Mouse (Mus musculus): Measurements from ENCODE around the gene Hist1h2ad. TPM values are rescaled to one million over a fixed set of nuclear protein-coding genes. Genes with fewer than 3 reads are reported as not detected.
A peak's percentile ranks its signal among the peaks of the same experiment; 100 is the strongest.
"Not testable (repeated sequence)": the region's sequence is repeated elsewhere in the genome, so short reads cannot be mapped to it uniquely, and the experiment has no call there.

Gene Hist1h2ad
- polyA plus RNA-seq, 1 experiment from 2014 or later = 3.4 TPM

DNA sequence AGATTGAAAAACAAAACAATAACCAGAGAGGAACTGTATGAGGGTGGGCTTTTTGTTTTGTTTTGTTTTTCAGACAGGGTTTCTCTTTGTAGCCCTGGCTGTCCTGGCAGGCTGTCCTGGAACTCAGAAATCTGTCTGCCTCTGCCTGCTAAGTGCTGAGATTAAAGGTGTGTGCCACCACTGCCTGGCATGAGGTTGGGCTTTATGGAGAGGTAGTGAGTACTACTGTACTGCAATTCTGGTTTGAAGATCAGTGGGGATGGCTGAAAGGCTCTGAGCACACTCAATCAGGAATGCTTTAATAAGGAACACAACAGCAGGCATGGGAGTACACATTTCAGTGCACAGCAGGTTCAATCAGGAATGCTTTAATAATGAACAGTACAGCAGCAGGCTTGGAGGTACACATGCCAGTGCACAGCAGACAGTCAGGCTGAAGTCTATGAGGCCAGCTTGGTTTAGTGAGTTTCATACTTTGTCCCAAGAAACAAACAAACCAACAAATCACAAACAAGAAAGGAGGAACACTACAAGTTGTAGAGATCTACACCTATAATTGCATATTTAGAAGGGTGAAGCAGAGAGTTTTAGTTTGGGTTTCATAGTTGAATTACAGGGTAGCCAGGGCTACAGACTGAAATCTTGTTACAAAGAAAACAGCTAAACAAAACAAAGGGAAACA, 9.3 kb downstream of the Hist1h2ad start:
- no peak overlapping the region for H3K4me2 ChIP-seq
- H3K36me3 ChIP-seq = no peaks in the 10 kb centered on the region
- H3K9ac ChIP-seq = no peak overlapping the region
- no peak overlapping the region for H3K4me3 ChIP-seq (replicated peaks)
- peak overlapping the region; percentile 86 for H3K27ac ChIP-seq
- H3K9me3 ChIP-seq = no peaks in the 10 kb centered on the region
- peaks cover 10% of the 10 kb centered on the region; the same call in 1 of the 2 replicates for H3K4me1 ChIP-seq
- no peak for ATAC-seq (ENCODE audit: insufficient read depth, low FRiP score, low read depth)
- H3K27me3 ChIP-seq (replicated peaks) = no peaks in the 10 kb centered on the region

DNA sequence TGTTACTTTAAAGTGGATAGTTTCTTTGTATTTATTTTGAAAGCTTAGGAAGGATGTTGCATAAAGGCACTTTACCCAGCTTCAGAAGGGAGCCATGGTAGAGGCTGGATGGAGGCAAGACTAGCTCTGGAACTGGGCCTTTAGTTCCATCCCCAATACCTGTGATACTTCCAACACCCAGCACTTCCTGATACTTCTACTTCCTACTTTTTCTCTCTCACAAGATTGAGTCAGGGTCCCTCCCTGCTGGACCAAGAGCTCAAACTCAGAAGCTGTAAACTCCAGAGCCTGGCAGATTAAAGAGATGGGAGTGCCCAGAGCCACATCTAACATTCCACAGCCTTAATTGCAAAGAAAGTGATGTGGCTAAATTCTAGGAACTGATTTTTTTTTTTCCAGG, 10.2 kb downstream of the Hist1h2ad start:
- Histone ChIP-seq H3K4me3 (replicated peaks) (peak overlapping the region; percentile 45; the same call in 1 of the 2 replicates), H3K9me3 (no peaks in the 10 kb centered on the region), H3K9ac (no peak overlapping the region), H3K4me2 (peak overlapping the region; percentile 71), H3K27ac (peak overlapping the region; percentile 95), H3K36me3 (no peaks in the 10 kb centered on the region), H3K4me1 (peaks cover 10% of the 10 kb centered on the region; the same call in 1 of the 2 replicates), H3K27me3 (replicated peaks) (no peaks in the 10 kb centered on the region)
- no peak for ATAC-seq (ENCODE audit: insufficient read depth, low FRiP score, low read depth)

DNA sequence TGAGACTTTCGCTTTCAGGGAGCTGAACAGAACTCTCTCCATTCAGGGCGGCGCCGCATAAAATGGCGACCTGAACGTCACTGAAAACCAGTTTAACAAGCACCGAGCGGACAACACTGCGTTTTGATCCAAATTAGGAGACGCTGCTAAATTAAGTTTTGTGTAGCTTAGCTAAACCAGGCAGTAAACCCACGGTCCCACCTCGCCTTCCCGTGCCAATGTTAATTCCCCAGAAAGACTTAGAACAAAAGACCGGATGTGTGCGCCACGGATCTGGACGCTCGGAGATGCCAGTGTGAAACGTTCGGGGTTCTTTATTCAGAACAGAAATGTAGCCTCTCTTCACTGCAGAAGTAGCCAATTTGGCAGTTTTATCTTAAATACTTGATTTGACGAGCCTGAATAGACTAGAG, 10.9 kb downstream of the Hist1h2ad start:
- under 1% methylated on average over 21 of the region's 21 CpGs for WGBS

DNA sequence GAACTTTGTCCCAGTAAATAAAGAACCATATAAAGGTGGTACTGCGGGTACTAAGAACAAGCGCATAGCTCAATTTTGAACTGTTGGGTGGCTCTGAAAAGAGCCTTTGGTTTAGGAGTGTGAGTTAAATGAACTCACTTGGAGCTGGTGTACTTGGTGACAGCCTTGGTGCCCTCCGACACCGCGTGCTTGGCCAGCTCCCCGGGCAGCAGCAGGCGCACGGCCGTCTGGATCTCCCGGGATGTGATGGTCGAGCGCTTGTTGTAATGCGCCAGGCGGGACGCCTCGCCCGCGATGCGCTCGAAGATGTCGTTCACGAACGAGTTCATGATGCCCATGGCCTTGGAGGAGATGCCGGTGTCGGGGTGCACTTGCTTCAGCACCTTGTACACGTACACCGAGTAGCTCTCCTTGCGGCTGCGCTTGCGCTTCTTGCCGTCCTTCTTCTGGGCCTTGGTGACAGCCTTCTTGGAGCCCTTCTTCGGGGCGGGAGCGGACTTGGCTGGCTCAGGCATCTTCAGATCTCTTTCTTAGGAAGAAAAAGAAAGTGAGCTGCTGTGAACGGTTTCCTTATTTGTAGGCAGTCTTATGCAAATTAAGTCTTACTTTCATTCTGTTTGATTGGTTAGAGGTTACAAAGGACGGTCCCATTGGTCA, 11.4 kb downstream of the Hist1h2ad start:
- Histone ChIP-seq H3K9ac (peak overlapping the region; percentile 42), H3K4me2 (peak overlapping the region; percentile 71), H3K27ac (peak overlapping the region; percentile 95), H3K4me1 (peaks cover 10% of the 10 kb centered on the region; the same call in 1 of the 2 replicates), H3K4me3 (replicated peaks) (peak overlapping the region; percentile 45)
- H3K9me3 ChIP-seq; H3K27me3 ChIP-seq (replicated peaks); H3K36me3 ChIP-seq: not testable (repeated sequence)
- peak; percentile 86 for ATAC-seq (ENCODE audit: insufficient read depth, low FRiP score, low read depth)
- under 1% methylated on average over 32 of the region's 36 CpGs for WGBS

More for the DNA sequence above, 10.9 kb downstream of the Hist1h2ad start:
- Histone ChIP-seq H3K4me3 (replicated peaks) (peak overlapping the region; percentile 45), H3K4me1 (peaks cover 10% of the 10 kb centered on the region; the same call in 1 of the 2 replicates), H3K27me3 (replicated peaks) (no peaks in the 10 kb centered on the region), H3K4me2 (peak overlapping the region; percentile 71), H3K9me3 (no peaks in the 10 kb centered on the region), H3K27ac (peak overlapping the region; percentile 95), H3K36me3 (no peaks in the 10 kb centered on the region), H3K9ac (peak overlapping the region; percentile 42)
- ATAC-seq (ENCODE audit: insufficient read depth, low FRiP score, low read depth) = no peak

DNA sequence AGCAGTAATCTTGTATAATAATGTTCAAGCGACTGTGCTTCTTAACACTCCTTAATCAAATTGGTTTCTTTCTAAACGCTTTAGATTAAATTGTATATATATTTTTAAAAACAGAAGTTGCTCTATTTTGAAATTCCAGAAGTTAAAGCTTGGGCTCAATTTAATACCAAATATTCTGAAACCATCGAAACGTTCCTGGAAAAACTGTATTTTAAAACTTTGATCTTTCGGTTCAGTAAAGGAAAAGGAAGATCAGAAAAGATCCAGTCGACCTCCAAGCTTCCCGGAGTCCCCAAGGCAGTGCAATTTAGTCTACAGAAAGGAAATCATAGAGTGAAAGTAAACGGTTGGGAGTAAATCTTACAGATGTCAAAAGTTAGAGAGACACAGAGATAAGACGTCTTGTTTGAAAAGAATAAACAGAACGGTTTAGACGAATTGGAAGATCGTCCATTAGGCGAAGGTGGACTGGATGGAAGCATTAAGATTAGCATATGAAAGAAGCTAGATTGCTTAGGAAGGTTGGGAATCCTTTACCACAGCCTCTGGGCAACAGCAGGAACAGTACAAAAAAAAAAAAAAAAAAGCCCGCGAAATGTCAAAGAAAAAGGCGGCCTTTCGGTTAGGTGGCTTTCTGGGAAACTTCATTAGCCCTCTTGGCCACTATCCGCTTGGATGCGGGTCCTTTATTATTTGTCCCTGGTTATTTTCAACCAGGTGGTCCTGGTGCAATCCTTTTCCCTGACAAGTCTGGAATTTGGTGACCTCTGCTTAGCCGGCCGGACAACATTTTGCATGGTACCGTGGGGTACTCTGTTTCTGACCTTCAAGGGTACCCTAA, 12.1 kb downstream of the Hist1h2ad start:
- Histone ChIP-seq H3K4me3 (replicated peaks) (peak overlapping the region; percentile 32), H3K4me2 (peak overlapping the region; percentile 71), H3K27me3 (replicated peaks) (no peaks in the 10 kb centered on the region), H3K9me3 (no peaks in the 10 kb centered on the region), H3K36me3 (no peaks in the 10 kb centered on the region), H3K27ac (peak overlapping the region; percentile 96), H3K4me1 (peaks cover 10% of the 10 kb centered on the region; the same call in 1 of the 2 replicates), H3K9ac (peak overlapping the region; percentile 12; the same call in 1 of the 2 replicates)
- ATAC-seq (ENCODE audit: insufficient read depth, low FRiP score, low read depth) = no peak
- 1% methylated on average over 22 of the region's 22 CpGs for WGBS

DNA sequence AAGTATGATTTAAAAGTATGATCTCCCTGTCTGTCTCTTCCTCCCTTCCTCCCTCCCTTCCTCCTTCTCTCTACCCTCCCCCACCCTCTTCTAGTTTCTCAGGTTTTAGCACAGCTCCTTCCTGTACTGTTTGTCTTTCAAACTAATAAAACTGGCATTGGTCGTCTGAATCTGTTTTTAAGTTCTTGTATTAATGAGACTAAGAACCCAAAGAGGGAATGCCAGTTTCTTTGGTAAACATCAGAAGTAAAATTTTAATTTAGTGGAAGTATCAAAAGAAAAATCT, 12.7 kb downstream of the Hist1h2ad start:
- H3K9ac ChIP-seq = peak overlapping the region; percentile 12; the same call in 1 of the 2 replicates

DNA sequence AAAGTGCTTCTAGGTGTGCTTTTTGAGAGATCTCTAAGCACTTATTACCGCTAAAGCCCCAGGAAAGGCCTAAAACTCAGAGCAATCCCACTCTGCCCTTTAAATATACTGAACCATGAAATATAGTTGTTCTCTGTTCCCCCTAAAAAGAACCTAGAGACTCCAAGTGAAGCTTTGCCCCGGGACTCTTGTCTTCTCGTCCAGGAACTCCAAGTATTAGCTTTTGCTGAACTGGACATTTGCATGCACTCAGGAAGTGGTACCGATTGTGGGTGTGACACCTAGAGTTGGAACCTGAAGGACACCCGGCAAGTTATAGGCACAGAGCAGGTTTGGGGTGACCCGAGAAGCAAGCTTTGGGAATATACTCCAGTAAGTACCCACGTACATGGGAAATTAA, 17.0 kb downstream of the Hist1h2ad start:
- peaks cover 3% of the 10 kb centered on the region; the same call in 1 of the 2 replicates for H3K4me1 ChIP-seq
- no peak for ATAC-seq (ENCODE audit: insufficient read depth, low FRiP score, low read depth)

More for the DNA sequence above, 12.7 kb downstream of the Hist1h2ad start:
- Histone ChIP-seq H3K27me3 (replicated peaks) (no peaks in the 10 kb centered on the region), H3K36me3 (no peaks in the 10 kb centered on the region), H3K4me3 (replicated peaks) (peak overlapping the region; percentile 32), H3K9me3 (no peaks in the 10 kb centered on the region), H3K27ac (peak overlapping the region; percentile 96), H3K4me1 (peaks cover 9% of the 10 kb centered on the region; the same call in 1 of the 2 replicates), H3K4me2 (peak overlapping the region; percentile 71)
- 0% methylated on average over 1 of the region's 1 CpGs for WGBS
- no peak for ATAC-seq (ENCODE audit: insufficient read depth, low FRiP score, low read depth)

DNA sequence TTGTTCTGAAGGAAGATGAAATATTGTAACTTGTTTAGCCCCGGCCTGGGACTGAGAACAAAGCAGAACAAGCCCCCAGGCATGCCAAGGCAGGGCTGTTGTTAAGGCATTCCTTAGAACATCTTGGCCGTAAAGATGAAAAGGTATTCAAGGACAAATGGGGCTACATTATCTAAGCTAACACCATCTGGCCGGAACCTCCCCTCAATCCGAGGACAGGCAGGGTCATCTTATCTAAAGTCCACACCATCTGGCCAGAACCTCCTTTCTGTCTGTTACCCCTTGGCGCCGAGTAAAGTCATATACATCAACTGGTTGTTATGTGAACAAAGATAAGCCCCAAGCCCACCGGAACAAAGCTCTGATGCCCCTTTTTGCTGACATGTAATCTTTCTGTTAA, 17.7 kb downstream of the Hist1h2ad start:
- 77% methylated on average over 7 of the region's 7 CpGs for WGBS
- H3K4me2 ChIP-seq = not testable (repeated sequence)

More for the DNA sequence above, 17.0 kb downstream of the Hist1h2ad start:
- Histone ChIP-seq H3K9me3 (no peaks in the 10 kb centered on the region), H3K36me3 (no peaks in the 10 kb centered on the region), H3K9ac (no peak overlapping the region), H3K27me3 (replicated peaks) (no peaks in the 10 kb centered on the region), H3K4me2 (no peak overlapping the region), H3K4me3 (replicated peaks) (no peak overlapping the region), H3K27ac (no peak overlapping the region)
- 92% methylated on average over 7 of the region's 7 CpGs for WGBS

DNA sequence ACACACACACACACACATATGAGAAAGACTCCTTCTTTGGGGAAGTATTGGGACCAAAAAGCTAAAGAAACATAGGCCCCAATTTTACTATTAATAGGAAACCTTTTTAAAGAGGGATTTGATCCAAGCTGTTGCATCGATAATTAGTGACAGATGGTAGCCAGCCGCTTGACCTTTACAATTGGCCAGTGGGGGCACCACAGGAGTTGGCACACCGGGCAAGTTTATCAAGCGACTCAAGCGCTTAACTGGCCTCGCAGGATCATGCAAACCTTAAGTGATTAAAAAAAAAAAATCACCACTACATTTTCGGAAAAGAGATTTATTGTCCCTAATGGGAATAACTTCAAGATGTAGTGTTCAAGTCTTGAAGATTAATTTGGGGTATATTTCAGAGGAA, 18.4 kb downstream of the Hist1h2ad start:
- ATAC-seq (ENCODE audit: insufficient read depth, low FRiP score, low read depth) = no peak
- H3K9ac ChIP-seq = no peak overlapping the region
- no peaks in the 10 kb centered on the region for H3K9me3 ChIP-seq
- WGBS = 78% methylated on average over 7 of the region's 7 CpGs
- H3K27me3 ChIP-seq (replicated peaks) = no peaks in the 10 kb centered on the region
- H3K4me2 ChIP-seq = no peak overlapping the region
- no peaks in the 10 kb centered on the region for H3K4me1 ChIP-seq
- H3K27ac ChIP-seq = peak overlapping the region; percentile 68; the same call in 1 of the 2 replicates
- H3K36me3 ChIP-seq = no peaks in the 10 kb centered on the region
- H3K4me3 ChIP-seq (replicated peaks) = no peak overlapping the region

More for the DNA sequence above, 17.7 kb downstream of the Hist1h2ad start:
- ATAC-seq (ENCODE audit: insufficient read depth, low FRiP score, low read depth); H3K27me3 ChIP-seq (replicated peaks); H3K36me3 ChIP-seq; H3K27ac ChIP-seq; H3K9me3 ChIP-seq; H3K4me3 ChIP-seq (replicated peaks); H3K9ac ChIP-seq; H3K4me1 ChIP-seq: not testable (repeated sequence)

DNA sequence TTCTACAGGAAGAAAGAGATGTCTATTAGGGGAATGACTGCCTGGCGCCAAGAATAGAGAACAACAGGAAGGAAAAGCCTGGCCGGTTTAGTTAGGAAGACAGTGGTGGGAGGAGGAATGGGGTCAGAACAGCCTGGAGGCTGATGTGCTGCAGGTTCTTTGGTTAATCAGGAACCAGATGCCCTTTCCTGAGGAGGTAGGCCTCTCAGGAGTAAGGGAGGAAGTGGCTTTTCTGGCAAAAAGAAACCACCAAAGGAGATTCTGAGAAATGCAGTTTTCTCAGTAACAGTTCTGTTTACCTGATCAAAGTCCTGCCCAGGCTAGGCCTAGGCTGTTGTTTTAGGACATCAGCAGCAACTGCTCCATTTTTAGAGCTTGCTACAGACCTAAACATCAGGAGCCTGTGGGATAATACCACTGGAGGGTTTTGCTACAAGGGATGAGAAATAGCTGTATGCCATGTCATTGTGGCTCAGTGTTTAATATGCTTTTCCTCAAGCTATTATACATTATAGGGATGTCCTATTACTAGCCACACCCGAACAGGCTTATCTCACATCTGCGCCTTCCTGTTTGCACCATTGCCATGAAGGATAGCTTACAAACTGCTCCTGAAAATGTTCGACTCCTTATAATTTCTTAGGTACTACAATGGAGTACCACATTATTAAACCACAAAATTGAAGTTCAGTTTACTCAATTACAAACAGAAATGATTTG, 19.0 kb downstream of the Hist1h2ad start:
- H3K27me3 ChIP-seq (replicated peaks) = no peaks in the 10 kb centered on the region
- no peak overlapping the region for H3K4me3 ChIP-seq (replicated peaks)
- H3K9ac ChIP-seq = no peak overlapping the region
- WGBS = 61% methylated on average over 5 of the region's 5 CpGs
- H3K27ac ChIP-seq = peak overlapping the region; percentile 68
- no peak overlapping the region for H3K4me2 ChIP-seq
- no peaks in the 10 kb centered on the region for H3K9me3 ChIP-seq
- H3K4me1 ChIP-seq = no peaks in the 10 kb centered on the region
- no peak for ATAC-seq (ENCODE audit: insufficient read depth, low FRiP score, low read depth)
- H3K36me3 ChIP-seq = no peaks in the 10 kb centered on the region

DNA sequence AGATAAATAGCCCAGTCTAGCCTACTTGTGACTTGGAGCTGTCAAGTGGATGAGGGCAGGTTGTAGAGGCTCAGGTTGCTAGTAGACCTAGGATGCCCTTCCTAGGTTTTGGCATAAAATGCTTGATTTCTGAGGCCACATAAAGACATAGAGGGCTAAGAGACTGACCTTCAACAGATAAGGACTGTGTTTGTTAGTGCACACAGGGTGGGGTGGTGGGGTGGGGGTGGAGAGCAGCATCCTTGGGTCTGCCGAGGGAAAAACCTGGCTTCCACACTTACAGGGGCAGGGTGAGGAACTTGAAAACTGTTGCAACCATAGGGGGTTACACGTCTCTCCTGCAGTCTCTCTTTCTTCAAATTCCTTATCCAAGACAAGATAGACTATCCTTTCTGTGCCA, 21.0 kb downstream of the Hist1h2ad start:
- Histone ChIP-seq H3K4me1 (no peaks in the 10 kb centered on the region), H3K27me3 (replicated peaks) (no peaks in the 10 kb centered on the region), H3K4me2 (no peak overlapping the region), H3K9ac (no peak overlapping the region), H3K27ac (0 out of 2 replicates have a peak overlapping the region, but pooled peaks have one; percentile 4), H3K36me3 (no peaks in the 10 kb centered on the region), H3K9me3 (no peaks in the 10 kb centered on the region), H3K4me3 (replicated peaks) (no peak overlapping the region)
- 77% methylated on average over 2 of the region's 2 CpGs for WGBS
- no peak for ATAC-seq (ENCODE audit: insufficient read depth, low FRiP score, low read depth)

Measured in stomach, embryonic 15.5 days (tissue).